Mouse (Mus musculus): ENCODE results near the gene Cited1.
A peak's percentile ranks its signal among the peaks of the same experiment; 100 is the strongest.

Gene Cited1

GRCm38 (mm10) chrX:102251937-102252860 is at the start of gene Cited1:
TSS of gene Cited1 (minus strand) at chrX:102252181.
- no peak for DNase-seq (ENCODE audit: low read depth in 1 of 2, low spot score in 2 of 2)

- no peak for DNase-seq (ENCODE audit: low read depth in 1 of 2, low spot score in 2 of 2)
Observed at GRCm38 (mm10) chrX:102284889-102285288, 32.9 kb upstream of the Cited1 start.

- DNase-seq (ENCODE audit: low read depth in 1 of 2, low spot score in 2 of 2) = no peak
Observed at GRCm38 (mm10) chrX:102262620-102263345, 10.8 kb upstream of the Cited1 start.

- no peak for DNase-seq (ENCODE audit: low read depth in 1 of 2, low spot score in 2 of 2)
Observed at GRCm38 (mm10) chrX:102259772-102260171, 7.8 kb upstream of the Cited1 start.

- DNase-seq (ENCODE audit: low read depth in 1 of 2, low spot score in 2 of 2) = no peak
Observed at GRCm38 (mm10) chrX:102253892-102254291, 1.9 kb upstream of the Cited1 start.

- DNase-seq (ENCODE audit: low read depth in 1 of 2, low spot score in 2 of 2) = no peak
Observed at GRCm38 (mm10) chrX:102251221-102251936, 602 bp downstream of the Cited1 start.

GRCm38 (mm10) chrX:102250891-102251170 is 1.1 kb downstream of the Cited1 start:
- DNase-seq (ENCODE audit: low read depth in 1 of 2, low spot score in 2 of 2) = no peak

- no peak for DNase-seq (ENCODE audit: low read depth in 1 of 2, low spot score in 2 of 2)
Observed at GRCm38 (mm10) chrX:102250150-102250890, 1.7 kb downstream of the Cited1 start.

GRCm38 (mm10) chrX:102244334-102244733 is 7.6 kb downstream of the Cited1 start:
- DNase-seq (ENCODE audit: low read depth in 1 of 2, low spot score in 2 of 2) = no peak

GRCm38 (mm10) chrX:102219126-102219525 is 32.9 kb downstream of the Cited1 start:
- peak in 1 of 2 experiments; percentile 18 for DNase-seq (ENCODE audit: low read depth in 1 of 2, low spot score in 2 of 2)

GRCm38 (mm10) chrX:102215356-102215755 is 36.6 kb downstream of the Cited1 start:
- DNase-seq (ENCODE audit: low read depth in 1 of 2, low spot score in 2 of 2) = peak in 1 of 2 experiments; percentile 2

Measured in monocyte, adult 2 months (primary cell).